Mouse (Mus musculus) liver, embryonic 16.5 days (tissue): ENCODE results near the gene Gm21698. TPM values are rescaled to one million over a fixed set of nuclear protein-coding genes. Genes with fewer than 3 reads are reported as not detected.
"Not testable (repeated sequence)": the region's sequence is repeated elsewhere in the genome, so short reads cannot be mapped to it uniquely, and the experiment has no call there.

Experiments used
- ATAC-seq: fragments of 200-750 bp; cut with Nextera tagmentation; 2 replicates; pipeline ENCODE4 v1.8.0; 2017; ENCODE audit warnings: low read depth, mild to moderate bottlenecking, moderate number of reproducible peaks, moderate library complexity
- H3K27ac ChIP-seq: fragments of 300-500 bp; sonication (generic); 2 replicates; pipeline ENCODE4 v1.5.1; 2014; ENCODE audit warnings: mild to moderate bottlenecking, low read length
- H3K27me3 ChIP-seq: fragments of 300-500 bp; sonication (generic); 2 replicates; pipeline ENCODE4 v1.6.1; 2014; ENCODE audit warnings: low read depth, low read length, mixed read lengths; ENCODE audit not compliant: control insufficient read depth, insufficient read depth
- H3K36me3 ChIP-seq: fragments of 300-500 bp; sonication (generic); 2 replicates; pipeline ENCODE4 v1.6.1; 2014; ENCODE audit warnings: mild to moderate bottlenecking; ENCODE audit not compliant: control insufficient read depth, insufficient read depth
- H3K4me1 ChIP-seq: fragments of 300-500 bp; sonication (generic); 2 replicates; pipeline ENCODE4 v1.6.1; 2014; ENCODE audit warnings: low read depth, low read length, mixed read lengths; ENCODE audit not compliant: control insufficient read depth
- H3K4me2 ChIP-seq: fragments of 300-500 bp; sonication (generic); 2 replicates; pipeline ENCODE4 v1.6.1; 2014; ENCODE audit warnings: low read depth, low read length, mixed read lengths
- H3K4me3 ChIP-seq: fragments of 300-500 bp; sonication (generic); 2 replicates; pipeline ENCODE4 v1.5.1; 2014; ENCODE audit warnings: low read depth, mild to moderate bottlenecking, low read length
- H3K9ac ChIP-seq: fragments of 300-500 bp; sonication (generic); 2 replicates; pipeline ENCODE4 v1.6.1; 2014; ENCODE audit warnings: low read depth, low read length
- H3K9me3 ChIP-seq: fragments of 300-500 bp; sonication (generic); replicated peaks from 2 replicates; pipeline ENCODE4 v1.6.1; 2016; ENCODE audit warnings: low read length; ENCODE audit not compliant: control insufficient read depth
- WGBS: fragments of 180-500 bp; shearing (Covaris S2); extraction: QIAGEN DNeasy Blood & Tissue Kit; methylation state at CpG from one replicate; pipeline ENCODE4 v1.1.7; 2014; ENCODE audit not compliant: insufficient replicate concordance; 5-methylcytosine and 5-hydroxymethylcytosine counted together
- polyA plus RNA-seq: library from polyadenylated mRNA; unstranded; fragments of >200 nt; fragmentation: Nextera tagmentation; extraction: Ambion mirVana; gene quantifications from 2 replicates; pipeline ENCODE4 v1.2.1, GENCODE M21; 2015

Gene Gm21698
- polyA plus RNA-seq, 1 experiment from 2014 or later = not detected

- H3K27me3 ChIP-seq, H3K4me1 ChIP-seq, H3K4me2 ChIP-seq, ATAC-seq, H3K4me3 ChIP-seq, H3K9me3 ChIP-seq, H3K27ac ChIP-seq, H3K36me3 ChIP-seq, H3K9ac ChIP-seq: not testable (repeated sequence)
- WGBS = 48% methylated on average over 2 of the region's 2 CpGs
These were observed 43.1 kb downstream of the Gm21698 start for GRCm38 (mm10) chr5:25945391-25945790.

GRCm38 (mm10) chr5:25942281-25942680, 46.2 kb downstream of the Gm21698 start, which contains the start of gene Gm21663:
Gene Gm21663 (minus strand): TSS chr5:25942381.
- not testable (repeated sequence) for H3K36me3 ChIP-seq, ATAC-seq, H3K9ac ChIP-seq, H3K27me3 ChIP-seq, H3K4me1 ChIP-seq, H3K27ac ChIP-seq, H3K4me2 ChIP-seq, H3K4me3 ChIP-seq, H3K9me3 ChIP-seq
- 40% methylated on average over 2 of the region's 2 CpGs for WGBS

Other genes starting within 250 kb of the Gm21698 start
- gene Actr3b, start 228.7 kb downstream of the Gm21698 start, polyA plus RNA-seq = 0.26 and 0.66 TPM in 2 replicates
- gene Gm21663, start 46.3 kb downstream of the Gm21698 start, polyA plus RNA-seq = not detected in 2 replicates
- gene Gm21671, start 34.2 kb downstream of the Gm21698 start, polyA plus RNA-seq = not detected in 2 replicates
- not detected in 2 replicates for gene Gm21680, start 16.0 kb downstream of the Gm21698 start, polyA plus RNA-seq
- not detected in 2 replicates for gene Gm1979, start 16.1 kb upstream of the Gm21698 start, polyA plus RNA-seq
- not detected in 2 replicates for gene Gm5862, start 34.3 kb upstream of the Gm21698 start, polyA plus RNA-seq
- gene Speer4a, start 50.9 kb upstream of the Gm21698 start, polyA plus RNA-seq = not detected in 2 replicates
- gene Gm7347, start 69.9 kb upstream of the Gm21698 start, polyA plus RNA-seq = not detected in 2 replicates
- not detected in 2 replicates for gene Gm10471, start 100.6 kb upstream of the Gm21698 start, polyA plus RNA-seq
- not detected in 2 replicates for gene 5031410I06Rik, start 116.7 kb upstream of the Gm21698 start, polyA plus RNA-seq
- not detected in 2 replicates for gene Gm10220, start 132.8 kb upstream of the Gm21698 start, polyA plus RNA-seq